Mouse (Mus musculus) embryonic stem cell, embryonic (primary cell): ENCODE results near the gene Bcl2l12.

Experiments used
- CTCF ChIA-PET, 4 experiments: fragments of 300-600 bp in 2 of 4; fragments of 350-600 bp in 2 of 4; sonication (Branson Sonifier 250); formaldehyde crosslinking; loops; one replicate each; lab custom pipeline; 2022; ENCODE audit warnings: inconsistent platforms in 2 of 4; lab: Charles Lee
- POLR2A ChIA-PET, 4 experiments: fragments of 300-600 bp in 2 of 4; fragments of 350-600 bp in 2 of 4; sonication (Branson Sonifier 250); formaldehyde crosslinking; loops; one replicate each; lab custom pipeline; 2022; ENCODE audit warnings: antibody characterized with exemption in 4 of 4, inconsistent platforms in 1 of 4; lab: Charles Lee

Gene Bcl2l12

DNA sequence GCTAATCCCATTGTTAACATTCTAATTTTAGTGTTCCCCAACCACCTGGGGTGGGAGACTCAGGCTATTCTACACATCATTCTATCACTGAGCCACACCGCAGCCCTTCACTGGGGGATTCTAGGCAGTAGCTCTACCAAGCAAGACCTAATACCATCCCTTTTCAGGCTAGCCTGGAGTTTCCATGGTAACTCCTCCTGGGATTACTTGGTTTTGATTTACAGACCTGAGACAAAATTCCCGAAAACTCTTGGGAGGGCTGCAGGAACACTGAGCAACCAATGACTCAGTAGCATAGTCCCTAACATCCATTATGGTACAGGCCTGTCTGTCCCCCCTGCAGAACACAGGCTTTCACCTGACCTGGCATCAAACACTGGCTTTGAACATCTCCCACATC lies 27.7 kb upstream of the Bcl2l12 start:
- CTCF ChIA-PET = interaction anchor here in 2 of 4 experiments (1.0 to 5.2 kb wide), 4 partner anchors 9 to 42 kb away, joined by 4 to 23 read pairs (median 8); no protein-coding TSS in a partner anchor
- POLR2A ChIA-PET = interaction anchor here in 3 of 4 experiments (0.8 to 8.0 kb wide), 21 partner anchors 8 to 56 kb away, joined by 3 to 66 read pairs (median 5); partner anchors contain the start of genes Rras (in 3 of the 3), Prmt1 (in 2 of the 3), Scaf1 (in 2 of the 3) and Prr12 (in 1 of the 3)

DNA sequence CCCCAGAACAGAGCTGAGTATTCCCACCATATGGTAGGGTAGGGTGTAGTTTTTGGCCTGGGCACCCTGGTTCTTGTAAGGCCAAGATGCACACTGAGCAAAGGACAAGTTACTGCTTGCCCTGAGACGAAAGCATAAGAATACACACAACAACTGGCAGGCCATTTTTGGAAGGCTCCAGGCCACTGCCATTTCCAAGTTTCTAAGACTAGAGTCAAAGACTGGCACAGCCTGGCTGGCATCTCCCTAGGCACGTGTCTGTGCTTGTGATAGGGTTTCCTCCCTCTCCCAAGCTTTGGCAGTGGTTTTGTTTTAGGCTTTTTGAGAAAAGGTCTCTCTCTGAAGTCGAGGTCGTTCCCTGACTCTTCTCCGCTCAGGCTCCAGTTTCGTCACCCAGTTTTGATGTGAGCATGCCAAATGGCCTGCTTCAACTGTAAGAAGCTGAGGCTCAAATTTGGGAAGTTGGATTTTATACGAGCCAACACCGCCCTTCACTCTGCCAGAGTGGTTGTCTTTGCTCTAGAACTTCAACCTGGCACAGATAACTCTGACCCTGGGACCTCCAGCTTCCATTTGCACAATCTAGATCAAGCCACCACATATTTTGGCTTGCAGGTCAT lies 27.2 kb upstream of the Bcl2l12 start:
- POLR2A ChIA-PET = interaction anchor here (0.6 to 8.0 kb wide), 32 partner anchors 8 to 620 kb away, joined by 3 to 66 read pairs (median 4); partner anchors contain the start of genes Ap2a1 (in 2 of the 4), Prmt1 (in 2 of the 4), Rras (in 2 of the 4) and Scaf1 (in 2 of the 4)

DNA sequence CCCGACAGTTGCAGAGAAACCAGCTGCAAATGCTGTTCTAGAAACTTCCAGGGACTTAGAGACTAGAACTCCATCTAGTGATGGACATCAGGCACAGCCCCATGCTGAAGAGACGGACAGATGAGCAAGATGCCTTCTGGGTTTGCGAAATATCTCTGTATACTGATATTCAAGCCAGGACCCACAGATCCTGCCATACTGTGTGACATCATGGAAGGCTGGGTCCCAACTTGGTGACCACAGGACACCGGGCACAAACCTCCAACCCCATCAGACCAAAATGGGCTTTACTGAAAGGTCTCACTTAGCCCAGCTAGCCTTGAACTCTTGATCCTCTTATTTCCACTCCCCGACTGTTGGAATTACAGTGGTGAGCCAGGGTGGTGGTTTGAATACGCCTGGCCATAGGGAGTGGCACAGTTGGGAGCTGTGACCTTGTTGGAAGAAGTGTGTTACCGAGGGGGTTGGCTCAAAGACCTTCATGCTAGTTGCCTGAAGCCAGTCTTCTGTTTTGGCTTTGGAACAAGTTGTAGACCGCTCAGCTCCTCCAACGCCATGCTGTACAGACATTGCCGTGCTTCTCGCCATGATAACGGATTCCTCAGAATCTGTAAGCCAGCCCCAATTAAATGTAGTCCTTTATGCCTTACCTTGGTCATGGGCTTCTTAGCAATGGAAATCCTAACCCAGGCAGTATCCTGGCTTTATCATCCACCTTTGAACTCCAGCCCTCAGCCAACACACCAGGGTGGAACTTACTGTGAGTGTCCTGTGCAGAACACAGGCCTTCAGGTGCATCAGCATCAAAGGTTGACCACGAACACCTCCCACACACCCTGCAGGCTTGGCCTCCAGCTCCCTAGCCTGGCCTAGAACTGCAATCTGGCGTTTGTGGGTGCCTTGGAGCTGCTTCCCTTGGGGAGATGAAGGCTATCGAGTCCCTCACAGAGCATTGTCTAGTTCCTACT lies 26.1 kb upstream of the Bcl2l12 start:
- CTCF ChIA-PET = interaction anchor here in 3 of 4 experiments (0.5 to 5.2 kb wide), 16 partner anchors 11 to 720 kb away, joined by 3 to 23 read pairs (median 4); partner anchors contain the start of gene Prmt1 (in 1 of the 3)
- POLR2A ChIA-PET = interaction anchor here in 3 of 4 experiments (0.6 to 8.0 kb wide), 27 partner anchors 7 to 621 kb away, joined by 3 to 66 read pairs (median 4); partner anchors contain the start of genes Prmt1 (in 3 of the 3), Ap2a1 (in 2 of the 3), Scaf1 (in 2 of the 3) and Irf3 (in 1 of the 3)

More for the DNA sequence above, 27.2 kb upstream of the Bcl2l12 start:
- CTCF ChIA-PET = interaction anchor here in 3 of 4 experiments (0.9 to 5.2 kb wide), 13 partner anchors 10 to 202 kb away, joined by 3 to 23 read pairs (median 4); no protein-coding TSS in a partner anchor

DNA sequence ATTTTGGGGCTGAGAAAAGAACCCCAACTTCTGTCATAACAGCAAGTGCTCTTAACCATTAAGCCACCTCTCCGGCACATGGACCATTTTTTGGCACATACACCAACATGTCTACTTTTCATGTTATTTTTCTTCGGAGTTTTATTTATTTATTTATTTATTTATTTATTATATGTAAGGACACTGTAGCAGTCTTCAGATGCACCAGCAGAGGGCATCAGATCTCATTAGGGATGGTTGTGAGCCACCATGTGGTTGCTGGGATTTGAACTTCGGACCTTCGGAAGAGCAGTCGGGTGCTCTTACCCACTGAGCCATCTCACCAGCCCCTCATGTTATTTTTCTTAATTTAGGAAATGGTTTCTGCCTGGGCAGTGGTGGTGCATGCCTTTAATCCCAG lies 25.2 kb upstream of the Bcl2l12 start:
- POLR2A ChIA-PET = interaction anchor here in 2 of 4 experiments (1.3 to 8.0 kb wide), 5 partner anchors 14 to 30 kb away, joined by 3 to 66 read pairs (median 6); no protein-coding TSS in a partner anchor
- CTCF ChIA-PET = interaction anchor here in 2 of 4 experiments (0.5 to 2.9 kb wide), 4 partner anchors 14 to 72 kb away, joined by 3 to 11 read pairs (median 6); partner anchors contain the start of gene Prmt1 (in 1 of the 2)

DNA sequence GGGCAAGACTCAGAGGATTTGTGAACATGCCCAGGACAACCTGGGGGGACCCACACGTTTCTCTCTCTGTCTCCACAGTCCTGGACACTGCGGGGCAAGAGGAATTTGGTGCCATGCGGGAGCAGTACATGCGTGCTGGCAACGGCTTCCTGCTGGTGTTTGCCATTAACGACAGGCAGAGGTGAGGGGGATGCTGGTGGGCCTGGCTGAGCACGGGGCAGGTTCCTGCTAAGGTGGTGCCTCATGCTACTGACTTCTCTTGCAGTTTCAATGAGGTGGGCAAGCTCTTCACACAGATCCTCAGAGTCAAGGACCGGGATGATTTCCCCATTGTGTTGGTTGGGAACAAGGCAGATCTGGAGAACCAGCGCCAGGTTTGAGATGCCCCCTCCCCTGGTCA lies 21.7 kb upstream of the Bcl2l12 start:
- POLR2A ChIA-PET = interaction anchor here in 2 of 4 experiments (0.6 to 4.4 kb wide), 4 partner anchors 18 to 105 kb away, joined by 3 to 18 read pairs (median 3); no protein-coding TSS in a partner anchor
- CTCF ChIA-PET = no interaction called here

DNA sequence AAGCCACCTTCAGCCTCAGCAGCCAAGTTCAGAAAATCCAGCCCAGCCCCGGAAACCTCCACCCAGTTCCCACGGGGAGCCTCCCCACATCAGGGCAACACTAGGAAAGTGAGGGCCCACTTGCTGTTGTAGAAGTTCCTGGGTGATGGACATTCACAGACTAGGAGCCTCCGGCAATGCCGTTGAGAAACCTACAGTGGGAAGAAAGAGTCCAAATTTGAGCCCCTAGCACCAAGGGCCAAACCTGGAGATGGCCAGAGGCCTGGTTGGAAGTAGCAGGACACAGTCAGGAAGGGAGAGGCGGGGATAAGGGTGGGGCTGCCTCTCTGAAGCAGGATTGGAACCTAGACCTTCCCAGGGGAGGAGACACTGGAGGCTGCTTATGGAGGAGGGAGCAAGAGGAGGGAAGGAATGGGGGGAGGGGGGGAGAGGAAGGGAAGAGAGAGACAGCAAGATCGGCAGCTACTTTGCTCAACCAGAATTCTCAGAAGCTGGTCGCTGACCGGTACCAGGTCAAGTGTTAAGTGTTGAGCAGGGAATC lies 20.6 kb upstream of the Bcl2l12 start:
- ChIA-PET POLR2A (interaction anchor here in 3 of 4 experiments (0.6 to 8.7 kb wide), 26 partner anchors 7 to 322 kb away, joined by 3 to 155 read pairs (median 20); partner anchors contain the start of genes Prmt1 (in 3 of the 3), Irf3 (in 2 of the 3), Prr12 (in 2 of the 3) and Aldh16a1 (in 1 of the 3)), CTCF (interaction anchor here in 1 of 4 experiments (2.0 to 3.9 kb wide), 2 partner anchors 48 to 143 kb away, joined by 10 to 44 read pairs; no protein-coding TSS in a partner anchor)

DNA sequence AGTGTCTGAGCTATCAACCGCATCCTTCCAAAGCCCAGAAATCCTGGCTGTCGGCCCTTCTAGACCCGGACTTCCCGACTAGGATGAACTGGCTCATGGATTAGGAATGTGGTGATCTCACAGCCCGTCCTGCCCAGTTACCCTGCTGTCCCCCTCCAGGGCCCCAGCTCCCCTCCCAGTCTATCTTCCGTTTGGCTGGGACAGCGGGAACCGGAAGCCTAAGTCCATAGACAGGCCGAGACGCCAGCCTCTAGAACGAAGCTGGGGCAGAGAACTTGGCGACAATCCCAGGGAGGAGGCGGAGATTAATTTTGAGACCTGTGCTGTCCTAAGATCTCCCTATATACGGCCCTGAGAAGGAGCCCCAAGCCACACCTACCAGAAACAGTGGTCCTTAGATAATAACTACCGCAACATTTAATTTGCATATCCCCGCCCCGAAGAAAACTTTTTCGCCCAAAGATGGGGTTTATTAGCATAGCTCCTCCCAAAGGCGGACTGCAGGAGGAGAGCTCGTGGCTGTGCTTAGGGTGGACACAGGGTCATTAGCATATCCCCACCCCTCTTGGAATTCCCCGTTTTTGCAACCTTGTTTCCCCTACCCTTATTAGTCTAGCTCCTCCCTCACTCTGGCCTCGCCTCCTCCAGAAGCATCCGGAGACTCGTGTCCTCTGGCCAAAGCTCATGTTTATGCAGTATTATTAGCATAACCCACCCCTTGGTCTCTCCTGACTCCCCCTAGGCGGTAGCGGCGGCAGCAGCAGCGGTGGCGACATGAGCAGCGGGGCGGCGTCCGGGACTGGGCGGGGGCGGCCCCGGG lies 18.9 kb upstream of the Bcl2l12 start, which contains the start of gene Rras:
Gene Rras, plus strand, starts transcription at position 720 of the 820 bp plus-strand sequence.
- ChIA-PET CTCF (interaction anchor here (0.5 to 3.9 kb wide), 42 partner anchors 10 to 784 kb away, joined by 3 to 44 read pairs (median 4); partner anchors contain the start of genes Aldh16a1 (in 1 of the 4), Ap2a1 (in 1 of the 4), Pih1d1 (in 1 of the 4) and Prmt1 (in 1 of the 4)), POLR2A (interaction anchor here (0.6 to 8.7 kb wide), 149 partner anchors 9 to 701 kb away, joined by 3 to 155 read pairs (median 5); partner anchors contain the start of genes Il4i1 (in 3 of the 4), Irf3 (in 3 of the 4), Nup62 (in 3 of the 4) and Prmt1 (in 3 of the 4))

DNA sequence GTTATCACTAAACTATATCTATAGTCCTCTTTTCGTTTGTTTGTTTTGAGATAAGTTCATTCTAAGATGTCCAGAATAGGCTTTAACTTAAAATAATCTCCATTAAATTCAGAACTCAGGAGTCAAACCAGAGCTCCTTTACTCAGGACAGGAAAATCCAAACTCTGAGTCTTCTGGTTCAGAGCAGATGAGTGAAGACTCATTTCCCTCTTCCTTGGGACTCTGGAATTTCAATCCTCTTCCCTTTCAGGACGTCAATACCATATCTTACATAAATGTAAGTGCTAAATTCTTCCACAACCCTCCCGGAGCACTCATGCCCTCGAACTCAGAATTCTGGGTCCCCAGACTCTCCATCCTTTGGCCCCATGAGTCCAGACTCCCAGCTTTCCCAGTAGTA lies 18.2 kb upstream of the Bcl2l12 start:
- POLR2A ChIA-PET = interaction anchor here in 3 of 4 experiments (0.7 to 8.7 kb wide), 87 partner anchors 9 to 701 kb away, joined by 3 to 155 read pairs (median 6); partner anchors contain the start of genes Irf3 (in 3 of the 3), Prmt1 (in 3 of the 3), Prr12 (in 3 of the 3) and Ap2a1 (in 2 of the 3)

DNA sequence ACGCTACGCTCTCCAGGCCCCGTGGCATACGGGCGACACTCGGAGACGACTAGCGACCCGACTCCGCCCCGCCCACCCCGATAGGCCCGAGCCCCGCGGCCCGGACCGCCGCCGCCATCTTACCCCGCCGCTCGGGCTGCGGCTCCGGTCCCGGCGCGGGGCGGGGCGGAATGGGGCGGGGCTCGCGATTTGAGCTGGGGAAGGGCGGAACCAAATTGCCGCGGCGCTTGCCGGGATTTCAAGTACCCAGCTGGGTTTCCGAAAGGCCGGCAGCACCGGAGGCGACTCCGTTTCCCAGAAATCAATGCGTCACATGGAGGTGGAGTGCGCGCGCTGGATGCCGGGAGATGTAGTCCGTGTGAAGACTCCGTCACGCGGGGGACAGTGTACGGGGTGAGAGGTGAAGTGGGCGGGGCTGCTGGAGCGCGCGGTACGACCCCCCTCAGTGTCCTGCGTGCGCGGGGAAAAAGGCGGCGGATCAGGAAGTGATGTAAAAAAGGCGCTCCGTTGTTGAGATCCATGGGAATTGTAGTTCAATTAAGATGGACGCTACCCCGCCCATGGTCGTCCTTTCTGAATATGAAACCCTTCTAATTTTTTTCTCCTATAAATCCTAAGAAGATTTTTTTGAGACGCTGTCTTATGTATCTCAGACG lies 17.6 kb upstream of the Bcl2l12 start, which contains the start of gene Scaf1:
Gene Scaf1, minus strand, starts transcription at position 407 of the 656 bp plus-strand sequence.
- ChIA-PET POLR2A (interaction anchor here in 3 of 4 experiments (0.5 to 8.7 kb wide), 63 partner anchors 8 to 731 kb away, joined by 3 to 155 read pairs (median 4); partner anchors contain the start of genes Bcl2l12 (in 3 of the 3), Irf3 (in 3 of the 3), Prmt1 (in 3 of the 3) and Aldh16a1 (in 2 of the 3)), CTCF (interaction anchor here in 2 of 4 experiments (0.6 to 3.9 kb wide), 7 partner anchors 20 to 118 kb away, joined by 3 to 44 read pairs (median 5); partner anchors contain the start of gene Ap2a1 (in 1 of the 2))

More for the DNA sequence above, 18.2 kb upstream of the Bcl2l12 start:
- CTCF ChIA-PET = interaction anchor here in 3 of 4 experiments (0.7 to 3.9 kb wide), 17 partner anchors 12 to 369 kb away, joined by 3 to 44 read pairs (median 4); partner anchors contain the start of genes Ap2a1 (in 1 of the 3), Prr12 (in 1 of the 3) and Prrg2 (in 1 of the 3)

DNA sequence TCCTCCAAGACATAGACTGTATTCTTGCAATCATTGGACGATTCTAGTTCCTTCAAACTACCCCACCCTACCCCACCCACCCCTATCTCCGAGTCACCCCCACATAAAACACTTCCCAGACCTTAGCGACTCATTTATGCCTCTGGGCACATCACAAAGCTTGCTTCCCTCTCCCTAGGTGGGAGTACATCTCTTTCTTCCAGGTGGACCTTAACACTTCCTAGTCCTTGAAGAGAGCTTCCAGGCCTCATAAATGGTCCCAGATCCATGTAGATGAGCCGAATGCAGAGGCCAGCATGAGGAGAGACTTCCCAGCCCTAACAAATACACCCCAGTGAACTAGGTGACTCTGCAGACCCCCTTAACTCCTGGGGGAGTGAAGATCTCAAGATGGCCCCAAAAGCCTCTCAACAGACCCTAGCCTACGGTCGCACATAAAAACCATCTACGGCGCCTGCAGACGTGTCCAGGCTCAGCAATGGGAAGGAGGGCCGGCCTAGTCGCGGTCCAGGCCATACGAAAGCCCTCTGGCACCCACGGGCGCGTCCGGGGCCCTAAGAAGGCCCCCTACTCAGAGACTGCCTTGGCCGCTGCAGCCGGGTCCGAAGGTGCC lies 16.9 kb upstream of the Bcl2l12 start:
- ChIA-PET POLR2A (interaction anchor here (0.5 to 8.7 kb wide), 59 partner anchors 9 to 732 kb away, joined by 3 to 155 read pairs (median 4); partner anchors contain the start of genes Bcl2l12 (in 3 of the 4), Irf3 (in 3 of the 4), Prmt1 (in 3 of the 4) and Aldh16a1 (in 2 of the 4)), CTCF (interaction anchor here in 1 of 4 experiments (0.6 to 3.9 kb wide), 4 partner anchors 33 to 86 kb away, joined by 3 to 44 read pairs (median 6); partner anchors contain the start of gene Ap2a1)

DNA sequence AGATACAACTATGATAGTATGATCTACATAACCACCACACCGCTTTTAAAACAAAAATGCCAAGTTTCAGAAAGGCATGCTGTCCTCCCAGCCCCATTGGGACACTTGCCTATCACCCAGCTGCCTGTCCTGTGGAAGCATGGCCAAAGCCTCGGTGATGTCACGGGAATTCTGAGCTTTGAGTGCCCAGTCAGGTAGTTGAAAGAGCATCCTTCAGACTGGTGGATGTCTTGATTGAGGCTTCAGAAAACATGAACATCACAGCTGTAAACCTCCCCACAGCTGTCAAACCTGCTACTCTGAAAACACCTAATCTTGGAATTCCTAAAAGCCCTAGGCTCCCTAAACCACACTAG lies 15.6 kb upstream of the Bcl2l12 start:
- ChIA-PET POLR2A (interaction anchor here (0.6 to 8.7 kb wide), 18 partner anchors 8 to 165 kb away, joined by 3 to 155 read pairs (median 5); partner anchors contain the start of genes Prmt1 (in 2 of the 4), Bcl2l12 (in 1 of the 4), Irf3 (in 1 of the 4) and Rpl13a (in 1 of the 4)), CTCF (interaction anchor here in 2 of 4 experiments (0.6 to 0.9 kb wide), 2 partner anchors 61 to 269 kb away, joined by 3 to 4 read pairs; no protein-coding TSS in a partner anchor)

DNA sequence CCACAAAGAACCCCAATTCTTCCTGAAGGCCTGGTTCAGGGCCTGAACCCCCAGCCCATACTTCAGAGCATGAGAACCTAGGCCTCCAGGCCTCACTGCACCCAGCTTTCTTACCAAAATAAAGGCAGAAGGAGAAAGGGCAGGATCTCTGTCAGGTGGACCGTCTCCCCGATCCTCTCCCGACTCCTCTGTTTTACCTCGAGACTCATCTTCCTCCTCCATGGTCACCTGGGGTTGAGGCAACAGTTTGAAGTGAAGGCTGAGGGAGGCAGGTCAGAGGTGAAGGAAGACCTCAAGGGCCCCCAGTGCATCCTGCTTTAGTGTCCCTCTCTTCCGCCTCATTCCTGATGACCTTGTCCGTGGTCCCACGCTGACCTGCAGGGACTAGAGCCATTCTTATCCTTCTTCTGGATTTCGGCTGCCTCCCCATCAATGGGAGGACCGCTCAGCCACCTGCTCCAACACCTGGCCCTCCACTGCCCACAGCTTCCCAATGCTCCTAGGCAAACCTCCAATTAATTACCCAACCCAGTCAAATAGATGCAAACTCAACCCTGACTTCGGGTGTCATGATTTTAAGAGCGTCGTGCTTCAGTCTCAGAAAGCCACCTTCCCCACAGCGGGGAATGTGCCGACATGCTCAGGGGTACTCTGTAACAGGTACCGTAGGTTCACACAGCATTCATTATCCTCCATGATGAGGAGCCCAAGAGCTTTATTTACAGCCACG lies 15.0 kb upstream of the Bcl2l12 start:
- ChIA-PET CTCF (interaction anchor here in 1 of 4 experiments (0.6 kb wide), 1 partner anchor 269 kb away, joined by 4 read pairs; no protein-coding TSS in a partner anchor), POLR2A (interaction anchor here (0.6 to 8.7 kb wide), 20 partner anchors 8 to 111 kb away, joined by 3 to 155 read pairs (median 5); partner anchors contain the start of genes Irf3 (in 3 of the 4), Bcl2l12 (in 2 of the 4), Prmt1 (in 2 of the 4) and Rpl13a (in 1 of the 4))

DNA sequence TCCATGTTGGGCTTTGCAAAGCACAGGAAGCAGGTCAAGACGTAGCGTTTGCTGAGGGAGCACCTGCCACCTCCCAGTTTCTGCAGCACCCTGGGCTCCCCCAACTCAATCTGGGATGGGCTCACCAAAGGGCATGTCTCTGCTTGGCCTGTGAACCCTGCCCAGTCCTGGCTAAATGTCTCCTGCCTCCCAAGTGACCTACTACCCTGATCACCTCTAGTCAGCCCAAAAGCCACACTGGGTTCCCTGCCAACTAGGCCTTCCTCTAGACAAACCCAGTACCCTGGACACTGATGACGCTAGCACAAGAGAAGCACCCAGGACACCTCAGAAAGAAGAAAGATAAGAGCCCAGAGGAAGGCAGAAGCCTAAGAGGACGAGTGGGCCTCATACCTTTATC lies 14.3 kb upstream of the Bcl2l12 start:
- POLR2A ChIA-PET = interaction anchor here in 3 of 4 experiments (0.7 to 8.7 kb wide), 10 partner anchors 9 to 61 kb away, joined by 3 to 155 read pairs (median 4); partner anchors contain the start of genes Irf3 (in 3 of the 3), Bcl2l12 (in 2 of the 3) and Prmt1 (in 2 of the 3)
- CTCF ChIA-PET = no interaction called here
